Comparison of ENCODE assay signal across 9 mouse cellular contexts in the genomic region with DNA sequence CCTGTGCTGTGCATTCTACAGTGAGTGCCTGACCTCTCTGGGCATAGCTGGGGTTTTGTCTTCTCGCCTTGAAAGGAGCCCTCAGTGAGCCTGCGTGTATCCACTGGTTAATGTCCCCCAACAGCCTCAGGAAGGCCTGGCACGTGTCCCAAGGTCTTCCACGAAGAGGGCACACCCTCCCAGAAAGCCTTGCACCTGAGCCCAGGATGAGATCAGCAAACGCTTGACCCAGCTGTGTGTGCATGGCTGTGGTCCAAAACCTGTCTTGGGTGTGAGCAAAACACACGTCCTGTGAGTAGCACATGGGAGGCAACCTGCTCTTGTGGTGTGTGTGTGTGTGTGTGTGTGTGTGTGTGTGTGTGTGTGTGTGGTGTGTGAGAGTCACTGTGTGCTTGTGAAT. TPM values are rescaled to one million over a fixed set of nuclear protein-coding genes. Genes with fewer than 3 reads are reported as not detected.
DNase-seq lines count a peak whose midpoint lies in the region; ATAC-seq and TF ChIP-seq lines count a peak whose summit lies in the region.
"Had no signal": no experiment of that assay in that cellular context is flagged by ENCODE, and none has a peak within 500 bp of the region (broad histone marks: within the 10 kb centered on the region; RNA-seq: fewer than 3 reads in every experiment).

No protein-coding gene starts in this region.

- peak; percentile 34 to 42 for DNase-seq in cerebellum, postnatal 10 days
- DNase-seq in 416B (ENCODE audit: low read depth) = peak; percentile 45
- DNase-seq in large intestine, adult 2 months (ENCODE audit: low read depth, low spot score) = peak; percentile 52
- no peak for DNase-seq in layer of hippocampus, adult 9-10 months (ENCODE audit: low spot score)
- no peak for DNase-seq in left cerebral cortex, adult 2 months (ENCODE audit: extremely low spot score in 1 of 2, low spot score in 2 of 2)
- no peak for DNase-seq in left cerebral cortex, adult 9 months (ENCODE audit: low spot score in 2 of 2)

- H3K9ac ChIP-seq in heart, embryonic 12.5 days = peak overlapping the region; percentile 21; the same call in 1 of the 2 replicates
- H3K9ac ChIP-seq: liver, embryonic 14.5 days had no signal

- no peak overlapping the region for H3K4me2 ChIP-seq in heart, embryonic 12.5 days

- 41% methylated on average over 6 of the region's 6 CpGs for WGBS in heart, embryonic 12.5 days
- WGBS in large intestine, adult 2 months = 11% methylated on average over 6 of the region's 6 CpGs

- no peak for TF ChIP-seq CTCF in left cerebral cortex, adult 2 months (IDR thresholded peaks at IDR 0.05)

- no peaks in the 10 kb centered on the region for H3K27me3 ChIP-seq in heart, embryonic 12.5 days (replicated peaks)

- H3K27ac ChIP-seq in heart, embryonic 12.5 days (ENCODE audit: poor library complexity, severe bottlenecking) = peak overlapping the region; percentile 84
- H3K27ac ChIP-seq in left cerebral cortex, adult 2 months = no peak overlapping the region
- H3K27ac ChIP-seq: liver, embryonic 14.5 days had no signal

- no peak for ATAC-seq in cerebellum, adult (ENCODE audit: insufficient number of reproducible peaks, low FRiP score, low TSS enrichment)
- ATAC-seq in heart, embryonic 12.5 days (ENCODE audit: insufficient number of reproducible peaks, low FRiP score) = no peak

- H3K9me3 ChIP-seq in heart, embryonic 12.5 days (replicated peaks) = no peaks in the 10 kb centered on the region

- no peaks in the 10 kb centered on the region for H3K36me3 ChIP-seq in heart, embryonic 12.5 days

- intact Hi-C loops in left cerebral cortex, adult 2 months (cut with DNase I) = no loop called here

- H3K4me1 ChIP-seq in heart, embryonic 12.5 days (replicated peaks) = peaks cover 42% of the 10 kb centered on the region

- H3K4me3 ChIP-seq in heart, embryonic 12.5 days = no peak overlapping the region
- no peak overlapping the region for H3K4me3 ChIP-seq in left cerebral cortex, adult 2 months

RNA-seq across cellular contexts. Expression of a gene that starts 28.9 kb away (rescaled TPM):
- 23.3 and 24.3 TPM in 2 replicates for polyA plus RNA-seq in heart, embryonic 12.5 days (2016; fragmentation: Nextera tagmentation; extraction: Ambion mirVana)
- polyA plus RNA-seq in large intestine, adult 2 months (2012; rRNA removed) = 4.7 and 11.2 TPM in 2 replicates
- 10 to 100 TPM; 24.5 to 39.5 TPM for total RNA-seq in left cerebral cortex, adult 2 months (2021)

Comparison
In these comparisons a context has a peak if more than half of its experiments do, and no peak if none do; other contexts are left out.
1. DNase-seq: peak in cerebellum, postnatal 10 days (2 of 2), 416B (single experiment) and large intestine, adult 2 months (single experiment); none in layer of hippocampus, adult 9-10 months (single experiment), left cerebral cortex, adult 2 months (0 of 2) and left cerebral cortex, adult 9 months (0 of 2).